Mouse (Mus musculus) heart, adult 2 months (tissue): ENCODE measurements around the gene Ehmt2.

ENCODE experiments used
- CTCF ChIP-seq: fragments of 200-600 bp; IDR thresholded peaks from 2 replicates; pipeline ENCODE4 v1.8.1; 2022; ENCODE audit warnings: antibody characterized with exemption, mild to moderate bottlenecking, moderate library complexity
- POLR2A ChIP-seq: fragments of 200-500 bp; IDR thresholded peaks from 2 replicates; pipeline ENCODE4 v1.6.1; 2011; ENCODE audit warnings: mild to moderate bottlenecking, low read depth, low read length, control low read depth; ENCODE audit not compliant: insufficient read depth

DNA sequence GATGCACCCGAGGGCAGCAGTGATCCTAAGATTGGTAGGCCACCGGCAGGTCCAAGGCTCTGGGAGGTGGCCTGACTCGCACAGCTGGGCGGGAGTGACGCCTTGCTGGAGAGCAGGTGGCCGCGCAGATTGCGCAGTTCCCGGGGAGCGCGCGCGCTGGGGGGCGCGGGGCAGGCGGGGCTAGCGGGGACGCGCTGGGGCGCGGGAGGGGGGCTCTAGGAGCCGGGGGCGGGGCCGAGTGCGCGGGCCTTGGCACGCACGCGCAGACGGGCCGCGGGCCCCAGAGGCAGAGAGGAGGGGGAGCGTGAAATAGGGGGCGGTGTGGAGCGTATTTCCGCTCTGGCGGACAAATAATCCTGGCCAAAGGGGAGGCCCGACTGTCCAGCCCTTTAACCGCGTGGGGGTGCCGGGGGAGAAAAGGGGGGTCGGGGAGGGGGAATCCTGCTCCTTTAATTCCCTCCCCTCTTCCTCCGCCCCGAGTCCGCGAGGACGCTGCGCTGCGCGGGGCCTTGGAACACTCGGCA, 4.1 kb upstream of the Ehmt2 start:
- peak; percentile 27 for TF ChIP-seq CTCF
- TF ChIP-seq POLR2A, result peak; percentile 86
